Mouse (Mus musculus) lung, postnatal 0 days (tissue): ENCODE data around the gene Olfr1328. TPM values are rescaled to one million over a fixed set of nuclear protein-coding genes. Genes with fewer than 3 reads are reported as not detected.

ENCODE experiments used
- ATAC-seq: fragments of 200-750 bp; cut with Nextera tagmentation; 2 replicates; pipeline ENCODE4 v1.8.0; 2017; ENCODE audit warnings: moderate library complexity
- DNase-seq: peaks from one replicate; pipeline ENCODE4 v3.0.0-alpha.2; 2016; ENCODE audit warnings: low spot score
- H3K27ac ChIP-seq: fragments of 300-500 bp; sonication (generic); 2 replicates; pipeline ENCODE4 v1.5.1; 2014; ENCODE audit warnings: antibody characterized with exemption, mild to moderate bottlenecking, low read length, mixed read lengths
- H3K27me3 ChIP-seq: fragments of 300-500 bp; sonication (generic); replicated peaks from 2 replicates; pipeline ENCODE4 v1.6.1; 2014; ENCODE audit warnings: low read length, mixed read lengths; ENCODE audit not compliant: insufficient read depth
- H3K36me3 ChIP-seq: fragments of 300-500 bp; sonication (generic); 2 replicates; pipeline ENCODE4 v1.6.1; 2014; ENCODE audit warnings: low read length, mixed read lengths; ENCODE audit not compliant: insufficient read depth
- H3K4me1 ChIP-seq: fragments of 300-500 bp; sonication (generic); 2 replicates; pipeline ENCODE4 v1.6.1; 2014; ENCODE audit warnings: antibody characterized with exemption, low read depth, low read length, mixed read lengths; ENCODE audit not compliant: insufficient read depth
- H3K4me2 ChIP-seq: fragments of 300-500 bp; sonication (generic); replicated peaks from 2 replicates; pipeline ENCODE4 v1.6.1; 2014; ENCODE audit warnings: low read depth, mild to moderate bottlenecking, low read length, moderate library complexity, mixed read lengths
- H3K4me3 ChIP-seq: fragments of 300-500 bp; sonication (generic); 2 replicates; pipeline ENCODE4 v1.5.1; 2014; ENCODE audit warnings: low read depth, low read length
- H3K9ac ChIP-seq: fragments of 300-500 bp; sonication (generic); replicated peaks from 2 replicates; pipeline ENCODE4 v1.6.1; 2014; ENCODE audit warnings: low read depth, mild to moderate bottlenecking
- H3K9me3 ChIP-seq: fragments of 300-500 bp; sonication (generic); 2 replicates; pipeline ENCODE4 v1.6.1; 2016; ENCODE audit warnings: low read length, mixed read lengths
- CTCF ChIP-seq: IDR thresholded peaks from 2 replicates; pipeline ENCODE4 v1.5.1; 2016; ENCODE audit warnings: antibody characterized with exemption, mild to moderate bottlenecking
- EP300 ChIP-seq: IDR thresholded peaks from 2 replicates; pipeline ENCODE4 v1.6.1; 2016; ENCODE audit warnings: antibody characterized with exemption, mild to moderate bottlenecking, control low read depth
- WGBS: fragments of 180-500 bp; shearing (Covaris S2); extraction: QIAGEN DNeasy Blood & Tissue Kit; methylation state at CpG from one replicate; pipeline ENCODE4 v1.1.7; 2014; 5-methylcytosine and 5-hydroxymethylcytosine counted together
- polyA plus RNA-seq: library from polyadenylated mRNA; unstranded; fragments of >200 nt; fragmentation: Nextera tagmentation; extraction: Ambion mirVana; gene quantifications from 2 replicates; pipeline ENCODE4 v1.2.1, GENCODE M21; 2015

The Olfr1328 gene
- polyA plus RNA-seq, 1 experiment from 2014 or later: not detected

- H3K36me3 ChIP-seq: no peaks in the 10 kb centered on the region
- no peak overlapping the region for H3K4me2 ChIP-seq
- H3K4me3 ChIP-seq: no peak overlapping the region
- no peaks in the 10 kb centered on the region for H3K9me3 ChIP-seq
- no peak overlapping the region for H3K9ac ChIP-seq
- TF ChIP-seq CTCF (no peak), EP300 (no peak)
- H3K27ac ChIP-seq: no peak overlapping the region
- no peak for DNase-seq
- H3K27me3 ChIP-seq: no peaks in the 10 kb centered on the region
- H3K4me1 ChIP-seq: no peaks in the 10 kb centered on the region
- no peak for ATAC-seq
- 64% methylated on average over 2 of the region's 2 CpGs for WGBS
These were observed 36.4 kb downstream of the Olfr1328 start for GRCm38 (mm10) chr4:118901981-118902380.

GRCm38 (mm10) chr4:118888297-118888696, 50.1 kb downstream of the Olfr1328 start, which contains the start of gene Olfr1330:
Olfr1330 (plus strand) TSS chr4:118888597.
- Histone ChIP-seq H3K4me2 (no peak within 1 kb of the TSS), H3K4me1 (no peaks in the 10 kb centered on the region), H3K9me3 (no peaks in the 10 kb centered on the region), H3K4me3 (no peak within 1 kb of the TSS), H3K36me3 (no peaks in the 10 kb centered on the region), H3K9ac (no peak within 1 kb of the TSS), H3K27me3 (no peaks in the 10 kb centered on the region), H3K27ac (no peak within 1 kb of the TSS)
- TF ChIP-seq EP300: no peak
- no peak for TF ChIP-seq CTCF
- ATAC-seq (no peak), DNase-seq (no peak)
- WGBS: 45% methylated on average over 1 of the region's 1 CpGs

Other genes starting within 250 kb of the Olfr1328 start
- 0.91 and 1.5 TPM in 2 replicates for gene Olfr1342, start 245.9 kb downstream of the Olfr1328 start, polyA plus RNA-seq
- not detected in 2 replicates for gene Olfr1341, start 235.1 kb downstream of the Olfr1328 start, polyA plus RNA-seq
- not detected in 2 replicates for gene Olfr1340, start 218.5 kb downstream of the Olfr1328 start, polyA plus RNA-seq
- not detected in 2 replicates for gene Olfr1339, start 206.4 kb downstream of the Olfr1328 start, polyA plus RNA-seq
- not detected in 2 replicates for gene Olfr1338, start 179.9 kb downstream of the Olfr1328 start, polyA plus RNA-seq
- gene Olfr1337, start 156.0 kb downstream of the Olfr1328 start, polyA plus RNA-seq: not detected in 2 replicates
- not detected in 2 replicates for gene Olfr1335, start 128.7 kb downstream of the Olfr1328 start, polyA plus RNA-seq
- gene Olfr1333, start 102.3 kb downstream of the Olfr1328 start, polyA plus RNA-seq: not detected in 2 replicates
- gene Olfr1331, start 74.0 kb downstream of the Olfr1328 start, polyA plus RNA-seq: not detected in 2 replicates
- 0.05 TPM in 1 of 2 replicates, not detected in the other for gene Olfr1330, start 50.0 kb downstream of the Olfr1328 start, polyA plus RNA-seq
- gene Olfr1329, start 21.1 kb downstream of the Olfr1328 start, polyA plus RNA-seq: not detected in 2 replicates
- gene Lao1, start 23.0 kb upstream of the Olfr1328 start, polyA plus RNA-seq: 0.99 TPM in 1 of 2 replicates, not detected in the other
- gene Slc2a1, start 170.1 kb upstream of the Olfr1328 start, polyA plus RNA-seq: 16.7 and 20.4 TPM in 2 replicates
- 4.6 and 5.8 TPM in 2 replicates for gene Zfp691, start 235.6 kb upstream of the Olfr1328 start, polyA plus RNA-seq